Mouse (Mus musculus) liver, embryonic 14.5 days (tissue): Measurements from ENCODE around the gene Krt86.
"Not testable (repeated sequence)": the region's sequence is repeated elsewhere in the genome, so short reads cannot be mapped to it uniquely, and the experiment has no call there.

ENCODE experiments used
- CTCF ChIP-seq: IDR thresholded peaks from 2 replicates; pipeline ENCODE4 v1.5.1; 2016; ENCODE audit warnings: antibody characterized with exemption, low read depth, control low read depth
- EP300 ChIP-seq: IDR thresholded peaks from 2 replicates; pipeline ENCODE4 v1.6.1; 2016; ENCODE audit warnings: antibody characterized with exemption, low read depth

- TF ChIP-seq EP300, CTCF: not testable (repeated sequence)
Observed at GRCm38 (mm10) chr15:101517161-101517560, 43.9 kb downstream of the Krt86 start, which contains the start of gene Gm49425.
